Mouse (Mus musculus) cerebellum, adult 2 months (tissue): Measurements from ENCODE around the gene Calr3.

ENCODE experiments used
- CTCF ChIP-seq: fragments of 200-500 bp; IDR thresholded peaks from 2 replicates; pipeline ENCODE4 v1.5.1; 2011; ENCODE audit warnings: low read depth, mild to moderate bottlenecking, control low read depth, low read length, moderate library complexity, borderline replicate concordance; ENCODE audit not compliant: insufficient read depth
- POLR2A ChIP-seq: fragments of 200-500 bp; IDR thresholded peaks from 2 replicates; pipeline ENCODE4 v1.6.1; 2011; ENCODE audit warnings: low read length, control low read depth, borderline replicate concordance; ENCODE audit not compliant: insufficient read depth

DNA sequence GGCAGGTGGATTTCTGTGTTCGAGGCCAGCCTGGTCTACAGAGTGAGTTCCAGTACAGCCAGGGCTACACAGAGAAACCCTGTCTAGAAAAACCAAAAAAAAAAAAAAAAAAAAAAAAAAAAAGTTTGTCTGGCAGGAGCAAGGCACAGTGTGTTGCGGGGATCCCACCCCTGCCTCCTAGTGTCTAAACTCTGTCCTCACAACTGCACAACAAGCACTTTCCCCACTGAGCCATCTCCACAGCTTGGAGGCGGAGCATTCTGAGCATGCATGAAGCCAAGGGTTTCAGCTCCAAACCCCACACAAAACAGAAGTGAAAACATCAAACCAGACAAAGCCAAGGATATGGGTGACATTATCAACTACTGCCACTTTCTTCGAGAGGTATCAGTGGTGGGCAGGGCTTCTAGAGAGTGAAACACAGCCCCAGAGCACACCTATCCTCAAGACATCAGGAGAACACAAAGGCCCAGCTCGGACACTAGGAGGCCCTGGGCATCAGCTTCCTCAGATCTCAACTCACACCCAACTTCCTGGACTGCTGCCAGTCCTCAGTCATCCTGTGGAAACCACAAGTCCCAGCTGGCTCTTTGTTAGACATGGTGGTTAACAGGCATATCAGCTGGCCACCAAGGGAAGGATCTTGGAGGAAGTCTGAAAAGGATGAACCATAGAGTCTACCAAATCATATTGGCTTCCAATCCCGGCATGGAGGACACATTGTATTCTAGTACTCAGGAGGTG lies 42.0 kb upstream of the Calr3 start:
- TF ChIP-seq CTCF: no peak
- TF ChIP-seq POLR2A: no peak
